Mouse (Mus musculus) bone marrow, adult 2 months (tissue): Measurements from ENCODE around the gene Gemin4. TPM values are rescaled to one million over a fixed set of nuclear protein-coding genes. Genes with fewer than 3 reads are reported as not detected.

Experiments
- H3K27ac ChIP-seq: fragments of 200-500 bp; 2 replicates; pipeline ENCODE4 v1.5.1; 2012; ENCODE audit warnings: low read depth, mild to moderate bottlenecking, control low read depth, inconsistent platforms, low read length; ENCODE audit not compliant: control insufficient read depth, poor library complexity, insufficient read depth
- H3K4me1 ChIP-seq: fragments of 200-500 bp; 2 replicates; pipeline ENCODE4 v1.6.1; 2011; ENCODE audit warnings: low read length; ENCODE audit not compliant: control insufficient read depth, insufficient read depth
- H3K4me3 ChIP-seq: fragments of 200-500 bp; replicated peaks from 2 replicates; pipeline ENCODE3; 2011; ENCODE audit warnings: mild to moderate bottlenecking, low read depth, low read length, control low read depth; ENCODE audit not compliant: control insufficient read depth
- CTCF ChIP-seq: fragments of 200-500 bp; IDR thresholded peaks from 2 replicates; pipeline ENCODE4 v1.5.1; 2011; ENCODE audit warnings: low read length, control low read depth; ENCODE audit not compliant: control insufficient read depth, insufficient read depth
- POLR2A ChIP-seq: fragments of 200-500 bp; IDR thresholded peaks from 2 replicates; pipeline ENCODE4 v1.6.1; 2011; ENCODE audit warnings: low read depth, mild to moderate bottlenecking, control low read depth, low read length, borderline replicate concordance; ENCODE audit not compliant: control insufficient read depth
- whole genome bisulfite sequencing: fragments of 180-500 bp; shearing (Covaris S2); methylation state at CpG from one replicate; pipeline ENCODE4 v1.1.7; 2018; 5-methylcytosine and 5-hydroxymethylcytosine counted together
- polyA plus RNA-seq: library from polyadenylated mRNA; stranded (reverse); fragments of >200 nt; gene quantifications from 2 replicates; pipeline ENCODE4 v1.2.4, GENCODE M21; 2011; ENCODE audit warnings: low replicate concordance; ENCODE audit not compliant: missing spikeins, insufficient read depth, insufficient read length

Gemin4 gene
- polyA plus RNA-seq, 1 experiment = not detected

DNA sequence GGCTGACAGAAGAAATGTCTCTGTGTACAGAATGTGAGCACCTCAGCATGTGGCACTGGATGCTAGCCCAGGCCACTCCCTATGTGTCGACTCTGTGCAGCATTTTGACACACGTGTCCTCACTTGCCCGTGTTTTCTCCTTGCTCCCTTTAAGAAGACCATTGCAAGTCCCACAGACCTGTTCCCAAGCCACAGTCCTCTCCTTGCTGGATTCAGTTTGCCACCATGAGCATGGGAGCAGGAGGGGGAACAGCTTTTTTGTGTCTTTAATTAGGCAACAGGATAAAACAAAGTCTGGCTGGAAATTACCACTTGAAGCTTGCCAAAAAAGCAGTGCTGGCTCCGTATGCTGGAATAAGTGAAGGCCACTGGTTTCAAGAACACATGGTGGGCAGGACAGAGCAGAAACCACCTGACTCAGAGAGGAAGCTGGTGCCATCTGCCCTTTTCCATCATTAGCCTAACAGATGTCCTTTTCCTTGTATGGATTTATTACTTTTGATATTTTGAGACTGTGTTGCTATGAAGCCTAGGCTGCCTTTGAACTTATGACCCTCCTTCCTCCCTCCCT lies 38.1 kb upstream of the Gemin4 start:
- H3K27ac ChIP-seq = no peak overlapping the region
- WGBS = 71% methylated on average over 4 of the region's 4 CpGs
- H3K4me3 ChIP-seq = no peak overlapping the region
- TF ChIP-seq POLR2A = no peak
- no peak for TF ChIP-seq CTCF
- no peaks in the 10 kb centered on the region; the same call in 1 of the 2 replicates for H3K4me1 ChIP-seq

DNA sequence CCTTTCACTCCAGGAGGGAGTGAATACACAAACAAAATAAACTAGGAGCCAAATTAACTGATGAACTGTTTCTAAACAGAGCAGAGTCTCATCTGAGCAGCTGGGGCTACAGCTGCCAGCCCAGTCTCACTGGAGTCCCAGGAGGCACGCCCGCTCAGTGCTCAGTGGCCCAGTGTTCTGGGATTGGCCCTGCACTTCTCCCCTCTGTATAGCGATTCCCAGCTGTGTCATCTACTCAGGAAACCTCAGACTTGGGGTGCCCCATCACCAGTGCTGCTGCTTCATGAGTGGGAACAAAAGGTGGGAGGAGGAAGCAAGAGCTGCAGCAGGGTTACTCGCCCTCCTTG lies 36.4 kb upstream of the Gemin4 start:
- no peak overlapping the region for H3K4me3 ChIP-seq
- no peak overlapping the region for H3K27ac ChIP-seq
- WGBS = 85% methylated on average over 4 of the region's 4 CpGs
- TF ChIP-seq POLR2A (no peak), CTCF (no peak)
- H3K4me1 ChIP-seq = no peaks in the 10 kb centered on the region

GRCm38 (mm10) chr11:76253145-76253917 lies 35.9 kb upstream of the Gemin4 start:
- no peak for TF ChIP-seq POLR2A
- peak; percentile 87 for TF ChIP-seq CTCF
- Histone ChIP-seq H3K4me1 (no peaks in the 10 kb centered on the region), H3K27ac (no peak overlapping the region), H3K4me3 (no peak overlapping the region)
- 62% methylated on average over 5 of the region's 5 CpGs for WGBS

GRCm38 (mm10) chr11:76252036-76252435 lies 34.6 kb upstream of the Gemin4 start:
- no peaks in the 10 kb centered on the region for H3K4me1 ChIP-seq
- no peak for TF ChIP-seq POLR2A
- TF ChIP-seq CTCF = no peak
- H3K27ac ChIP-seq = no peak overlapping the region
- 62% methylated on average over 3 of the region's 3 CpGs for WGBS
- no peak overlapping the region for H3K4me3 ChIP-seq

DNA sequence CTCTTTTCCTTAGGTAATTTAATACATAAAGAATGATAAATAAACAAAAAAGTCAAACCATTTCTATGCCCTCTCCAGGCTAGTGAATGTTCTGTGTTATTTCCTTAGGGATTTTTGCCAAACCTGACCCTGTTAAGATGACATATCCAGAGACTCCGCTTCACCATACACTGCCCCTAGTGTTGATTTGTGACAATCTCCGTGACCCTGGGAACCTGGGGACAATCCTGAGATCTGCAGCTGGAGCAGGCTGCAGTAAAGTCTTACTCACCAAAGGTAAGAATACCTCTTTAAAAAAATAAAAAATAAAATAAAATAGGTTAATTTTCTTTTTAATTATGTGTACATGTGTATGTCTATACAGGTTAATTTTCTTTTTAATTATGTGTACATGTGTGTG lies 29.8 kb upstream of the Gemin4 start:
- Histone ChIP-seq H3K4me3 (no peak overlapping the region), H3K27ac (no peak overlapping the region), H3K4me1 (no peaks in the 10 kb centered on the region; the same call in 1 of the 2 replicates)
- TF ChIP-seq CTCF (no peak), POLR2A (no peak)
- 69% methylated on average over 2 of the region's 2 CpGs for WGBS

GRCm38 (mm10) chr11:76246439-76246838 lies 29.0 kb upstream of the Gemin4 start:
- Histone ChIP-seq H3K27ac (no peak overlapping the region), H3K4me3 (no peak overlapping the region), H3K4me1 (no peaks in the 10 kb centered on the region; the same call in 1 of the 2 replicates)
- TF ChIP-seq CTCF = no peak
- no peak for TF ChIP-seq POLR2A

- Histone ChIP-seq H3K27ac (no peak overlapping the region; the same call in 1 of the 2 replicates), H3K4me1 (no peaks in the 10 kb centered on the region; the same call in 1 of the 2 replicates), H3K4me3 (peak overlapping the region; percentile 83)
- 6% methylated on average over 34 of the region's 34 CpGs for WGBS
- TF ChIP-seq POLR2A = no peak
- TF ChIP-seq CTCF = no peak
These were observed 26.5 kb upstream of the Gemin4 start for GRCm38 (mm10) chr11:76243811-76244546.
